Mouse (Mus musculus) CD4-positive, CD25-positive, alpha-beta regulatory T cell (primary cell): ENCODE measurements around the gene Tmtc2. TPM values are rescaled to one million over a fixed set of nuclear protein-coding genes. Genes with fewer than 3 reads are reported as not detected.

Source experiments
- polyA plus RNA-seq: library from polyadenylated mRNA; unstranded; fragments of 100-300 nt; shearing (Covaris generic); gene quantifications from one replicate; pipeline ENCODE4 v1.2.1, GENCODE M21; 2017

The Tmtc2 gene
- 0.13 TPM for polyA plus RNA-seq

DNA sequence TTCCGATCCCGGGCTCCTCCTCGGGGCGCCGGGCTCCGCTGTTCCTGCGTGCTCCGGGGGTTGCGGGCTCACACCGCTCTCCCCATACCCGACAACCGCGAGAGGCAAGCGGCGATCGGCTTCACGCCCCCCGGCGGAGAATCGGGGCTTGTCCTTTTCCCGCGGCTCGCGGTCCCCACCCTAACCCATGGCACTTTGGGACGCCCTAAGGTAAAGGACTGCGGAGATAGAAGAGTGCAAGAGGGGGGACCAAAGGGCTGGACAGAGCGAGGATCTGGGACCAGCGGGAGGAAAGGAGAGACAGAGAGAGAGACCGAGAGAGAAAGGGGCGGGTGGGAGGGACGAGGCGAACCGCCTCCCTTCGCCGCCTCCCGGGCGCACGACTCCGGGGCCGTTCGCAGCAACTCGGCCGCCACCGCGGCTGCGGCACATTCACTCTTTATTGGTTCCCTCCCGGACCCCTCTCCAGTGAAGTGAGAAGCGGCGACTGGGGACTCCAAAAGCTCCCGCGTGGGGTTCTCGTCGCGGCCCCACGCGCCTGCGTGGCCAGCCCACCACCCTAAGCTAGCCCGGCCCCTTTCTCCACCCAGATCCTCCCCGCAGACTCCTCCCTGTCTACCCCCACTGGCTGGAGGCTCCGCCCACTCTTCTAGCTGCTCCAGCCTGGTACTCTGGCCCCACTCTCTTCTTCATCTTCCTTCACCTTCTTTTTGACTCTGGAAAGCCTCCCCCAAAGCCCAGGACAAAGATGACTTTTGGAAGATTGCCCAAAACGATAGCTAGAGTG lies at the start of gene Tmtc2:
Tmtc2 (minus strand) TSS at position 544 of the 787 bp plus-strand sequence.

